Mouse (Mus musculus): ENCODE results near the gene Mthfd1l.
A peak's percentile ranks its signal among the peaks of the same experiment; 100 is the strongest.

The Mthfd1l gene

GRCm38 (mm10) chr10:4057397-4057796, 84.5 kb downstream of the Mthfd1l start:
- H3K4me3 ChIP-seq (replicated peaks; ENCODE audit: low read length) = no peak overlapping the region
- peaks cover 64% of the 10 kb centered on the region for H3K4me1 ChIP-seq (replicated peaks; ENCODE audit: low read depth, low read length)
- H3K36me3 ChIP-seq (ENCODE audit: insufficient read depth, low read length) = peaks cover 59% of the 10 kb centered on the region
- H3K9me3 ChIP-seq (ENCODE audit: low read length) = no peaks in the 10 kb centered on the region
- H3K27me3 ChIP-seq (ENCODE audit: insufficient read depth, low read length) = no peaks in the 10 kb centered on the region
- TF ChIP-seq NANOG (IDR thresholded peaks at IDR 0.05; ENCODE audit: borderline replicate concordance, low read length) (no peak), POU5F1 (IDR thresholded peaks at IDR 0.05; ENCODE audit: borderline replicate concordance, low read length) (no peak), CTCF (conservative IDR thresholded peaks at IDR 0.05; ENCODE audit: low read length) (no peak)

GRCm38 (mm10) chr10:4057832-4058231, 84.9 kb downstream of the Mthfd1l start:
- no peaks in the 10 kb centered on the region for H3K9me3 ChIP-seq (ENCODE audit: low read length)
- TF ChIP-seq POU5F1 (IDR thresholded peaks at IDR 0.05; ENCODE audit: borderline replicate concordance, low read length) (no peak), CTCF (conservative IDR thresholded peaks at IDR 0.05; ENCODE audit: low read length) (no peak)
- H3K36me3 ChIP-seq (ENCODE audit: insufficient read depth, low read length) = peaks cover 59% of the 10 kb centered on the region

DNA sequence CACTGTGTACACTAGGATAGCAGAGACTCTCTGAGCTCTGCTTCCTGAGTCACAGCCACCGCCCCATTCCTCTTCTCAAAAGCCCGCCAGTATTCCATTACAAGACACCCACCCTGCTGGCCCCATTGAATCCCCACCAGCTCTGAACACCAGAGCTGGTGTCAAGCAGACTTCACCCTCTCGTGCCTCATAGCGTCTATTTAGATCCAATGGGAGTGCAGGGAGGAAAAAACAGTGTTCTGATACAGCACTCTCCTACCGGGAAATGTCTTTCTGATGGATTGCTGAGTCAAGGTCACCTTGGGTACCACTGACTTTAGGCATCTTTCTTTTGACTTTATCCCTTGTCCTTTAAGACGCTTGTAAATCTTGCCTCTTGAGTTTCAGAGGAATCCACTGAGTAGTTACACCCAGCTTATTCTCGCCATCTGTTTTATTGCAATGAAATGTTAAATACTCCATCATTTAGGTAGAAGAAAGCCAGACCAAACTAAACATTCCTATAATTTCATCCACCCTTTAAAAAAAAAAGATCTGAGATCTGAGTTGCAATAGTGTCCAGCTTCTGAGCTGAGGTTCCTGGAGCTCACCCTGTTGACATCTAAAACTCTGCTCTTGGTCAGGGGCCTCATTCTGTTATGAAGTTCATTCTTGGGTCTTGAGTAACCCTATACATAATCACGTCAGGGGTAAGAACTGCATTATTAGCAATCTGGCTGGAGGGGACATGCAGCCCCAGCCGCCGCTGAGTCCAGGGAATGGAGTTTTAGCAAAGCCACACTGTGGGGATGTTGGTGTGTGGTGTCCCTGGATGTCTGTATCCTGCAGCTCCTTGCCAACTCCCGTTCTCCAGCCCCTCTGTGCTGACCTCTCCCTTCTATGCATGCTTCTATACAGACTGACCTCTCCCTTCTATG, 88.4 kb downstream of the Mthfd1l start:
- no peaks in the 10 kb centered on the region for H3K27me3 ChIP-seq (ENCODE audit: insufficient read depth, low read length)
- no peaks in the 10 kb centered on the region for H3K9me3 ChIP-seq (ENCODE audit: low read length)
- TF ChIP-seq POU5F1 (IDR thresholded peaks at IDR 0.05; ENCODE audit: borderline replicate concordance, low read length) (no peak), NANOG (IDR thresholded peaks at IDR 0.05; ENCODE audit: borderline replicate concordance, low read length) (peak; percentile 23; the same call in 1 of the 2 replicates), CTCF (conservative IDR thresholded peaks at IDR 0.05; ENCODE audit: low read length) (no peak)

More at GRCm38 (mm10) chr10:4057832-4058231, 84.9 kb downstream of the Mthfd1l start:
- peaks cover 64% of the 10 kb centered on the region for H3K4me1 ChIP-seq (replicated peaks; ENCODE audit: low read depth, low read length)
- no peak overlapping the region for H3K4me3 ChIP-seq (replicated peaks; ENCODE audit: low read length)
- no peaks in the 10 kb centered on the region for H3K27me3 ChIP-seq (ENCODE audit: insufficient read depth, low read length)

DNA sequence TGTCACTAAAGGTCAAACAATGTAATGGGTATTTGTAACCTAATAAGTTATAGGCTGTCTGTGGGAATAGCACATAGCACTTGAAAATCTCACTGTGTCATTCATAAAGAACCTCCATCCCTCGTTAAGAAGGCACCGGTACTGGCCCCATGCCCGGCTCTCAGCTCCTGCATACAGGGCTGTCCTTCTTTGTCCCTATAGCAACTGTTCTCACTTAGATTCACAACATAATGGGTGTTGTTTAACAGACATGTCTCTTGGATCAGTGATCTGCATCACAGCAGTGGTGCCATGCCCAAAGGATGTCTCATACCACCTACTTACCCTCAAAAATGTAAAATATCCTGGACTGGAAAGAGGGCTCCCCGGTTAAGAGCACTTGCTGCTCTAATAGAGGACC, 90.6 kb downstream of the Mthfd1l start:
- H3K27me3 ChIP-seq (ENCODE audit: insufficient read depth, low read length) = no peaks in the 10 kb centered on the region
- peaks cover 35% of the 10 kb centered on the region for H3K4me1 ChIP-seq (replicated peaks; ENCODE audit: low read depth, low read length)
- TF ChIP-seq NANOG (IDR thresholded peaks at IDR 0.05; ENCODE audit: borderline replicate concordance, low read length) (no peak), CTCF (conservative IDR thresholded peaks at IDR 0.05; ENCODE audit: low read length) (no peak), POU5F1 (IDR thresholded peaks at IDR 0.05; ENCODE audit: borderline replicate concordance, low read length) (no peak)
- peaks cover 61% of the 10 kb centered on the region for H3K36me3 ChIP-seq (ENCODE audit: insufficient read depth, low read length)
- H3K4me3 ChIP-seq (replicated peaks; ENCODE audit: low read length) = no peak overlapping the region
- H3K9me3 ChIP-seq (ENCODE audit: low read length) = no peaks in the 10 kb centered on the region

More for the DNA sequence above, 88.4 kb downstream of the Mthfd1l start:
- Histone ChIP-seq H3K36me3 (ENCODE audit: insufficient read depth, low read length) (peaks cover 73% of the 10 kb centered on the region), H3K4me1 (replicated peaks; ENCODE audit: low read depth, low read length) (peaks cover 48% of the 10 kb centered on the region), H3K4me3 (replicated peaks; ENCODE audit: low read length) (no peak overlapping the region)

- H3K36me3 ChIP-seq (ENCODE audit: insufficient read depth, low read length) = peaks cover 63% of the 10 kb centered on the region
- H3K9me3 ChIP-seq (ENCODE audit: low read length) = no peaks in the 10 kb centered on the region
- TF ChIP-seq CTCF (conservative IDR thresholded peaks at IDR 0.05; ENCODE audit: low read length) (no peak), NANOG (IDR thresholded peaks at IDR 0.05; ENCODE audit: borderline replicate concordance, low read length) (no peak), POU5F1 (IDR thresholded peaks at IDR 0.05; ENCODE audit: borderline replicate concordance, low read length) (no peak)
- no peaks in the 10 kb centered on the region for H3K27me3 ChIP-seq (ENCODE audit: insufficient read depth, low read length)
- no peak overlapping the region for H3K4me3 ChIP-seq (replicated peaks; ENCODE audit: low read length)
- H3K4me1 ChIP-seq (replicated peaks; ENCODE audit: low read depth, low read length) = peaks cover 19% of the 10 kb centered on the region
Observed at GRCm38 (mm10) chr10:4065295-4066084, 92.6 kb downstream of the Mthfd1l start.

- H3K4me1 ChIP-seq (replicated peaks; ENCODE audit: low read depth, low read length) = peaks cover 13% of the 10 kb centered on the region
- H3K4me3 ChIP-seq (replicated peaks; ENCODE audit: low read length) = no peak overlapping the region
- H3K27me3 ChIP-seq (ENCODE audit: insufficient read depth, low read length) = no peaks in the 10 kb centered on the region
- peaks cover 62% of the 10 kb centered on the region for H3K36me3 ChIP-seq (ENCODE audit: insufficient read depth, low read length)
- no peaks in the 10 kb centered on the region for H3K9me3 ChIP-seq (ENCODE audit: low read length)
- TF ChIP-seq POU5F1 (IDR thresholded peaks at IDR 0.05; ENCODE audit: borderline replicate concordance, low read length) (no peak), NANOG (IDR thresholded peaks at IDR 0.05; ENCODE audit: borderline replicate concordance, low read length) (no peak)
Observed at GRCm38 (mm10) chr10:4069258-4069826, 96.4 kb downstream of the Mthfd1l start.

- Histone ChIP-seq H3K27me3 (ENCODE audit: insufficient read depth, low read length) (no peaks in the 10 kb centered on the region), H3K9me3 (ENCODE audit: low read length) (no peaks in the 10 kb centered on the region)
- TF ChIP-seq NANOG (IDR thresholded peaks at IDR 0.05; ENCODE audit: borderline replicate concordance, low read length) (no peak), CTCF (conservative IDR thresholded peaks at IDR 0.05; ENCODE audit: low read length) (no peak), POU5F1 (IDR thresholded peaks at IDR 0.05; ENCODE audit: borderline replicate concordance, low read length) (no peak)
Observed at GRCm38 (mm10) chr10:4070061-4070460, 97.1 kb downstream of the Mthfd1l start.

More at GRCm38 (mm10) chr10:4070061-4070460, 97.1 kb downstream of the Mthfd1l start:
- Histone ChIP-seq H3K4me3 (replicated peaks; ENCODE audit: low read length) (no peak overlapping the region), H3K36me3 (ENCODE audit: insufficient read depth, low read length) (peaks cover 59% of the 10 kb centered on the region), H3K4me1 (replicated peaks; ENCODE audit: low read depth, low read length) (peaks cover 13% of the 10 kb centered on the region)
